Mouse (Mus musculus) liver, embryonic 15.5 days (tissue): ENCODE data around the gene Sftpd. TPM values are rescaled to one million over a fixed set of nuclear protein-coding genes. Genes with fewer than 3 reads are reported as not detected.

Experiments
- ATAC-seq: fragments of 200-750 bp; cut with Nextera tagmentation; 2 replicates; pipeline ENCODE4 v1.8.0; 2017; ENCODE audit warnings: moderate number of reproducible peaks, mild to moderate bottlenecking, moderate library complexity; ENCODE audit not compliant: insufficient read depth
- H3K27ac ChIP-seq: fragments of 300-500 bp; sonication (generic); replicated peaks from 2 replicates; pipeline ENCODE4 v1.5.1; 2015; ENCODE audit warnings: mild to moderate bottlenecking, inconsistent platforms
- H3K27me3 ChIP-seq: fragments of 300-500 bp; sonication (generic); 2 replicates; pipeline ENCODE4 v1.6.1; 2015; ENCODE audit warnings: mild to moderate bottlenecking, inconsistent platforms
- H3K36me3 ChIP-seq: fragments of 300-500 bp; sonication (generic); replicated peaks from 2 replicates; pipeline ENCODE4 v1.6.1; 2015; ENCODE audit warnings: moderate library complexity, mild to moderate bottlenecking, inconsistent platforms
- H3K4me1 ChIP-seq: fragments of 300-500 bp; sonication (generic); replicated peaks from 2 replicates; pipeline ENCODE4 v1.6.1; 2015; ENCODE audit warnings: inconsistent platforms
- H3K4me2 ChIP-seq: fragments of 300-500 bp; sonication (generic); 2 replicates; pipeline ENCODE4 v1.6.1; 2015; ENCODE audit warnings: moderate library complexity, mild to moderate bottlenecking, inconsistent platforms
- H3K4me3 ChIP-seq: fragments of 300-500 bp; sonication (generic); replicated peaks from 2 replicates; pipeline ENCODE4 v1.5.1; 2015; ENCODE audit warnings: mild to moderate bottlenecking, inconsistent platforms
- H3K9ac ChIP-seq: fragments of 300-500 bp; sonication (generic); 2 replicates; pipeline ENCODE4 v1.6.1; 2015; ENCODE audit warnings: moderate library complexity, mild to moderate bottlenecking, inconsistent platforms
- H3K9me3 ChIP-seq: fragments of 300-500 bp; sonication (generic); replicated peaks from 2 replicates; pipeline ENCODE4 v1.6.1; 2016; ENCODE audit warnings: inconsistent platforms
- WGBS: fragments of 180-500 bp; shearing (Covaris S2); methylation state at CpG from one replicate; pipeline ENCODE4 v1.1.7; 2015; ENCODE audit warnings: mixed read lengths; ENCODE audit not compliant: insufficient replicate concordance; 5-methylcytosine and 5-hydroxymethylcytosine counted together
- polyA plus RNA-seq: library from polyadenylated mRNA; unstranded; fragments of >200 nt; fragmentation: Nextera tagmentation; extraction: Ambion mirVana; gene quantifications from 2 replicates; pipeline ENCODE4 v1.2.1, GENCODE M21; 2015

Sftpd gene
- polyA plus RNA-seq, 1 experiment from 2014 or later: 0.20 TPM

DNA sequence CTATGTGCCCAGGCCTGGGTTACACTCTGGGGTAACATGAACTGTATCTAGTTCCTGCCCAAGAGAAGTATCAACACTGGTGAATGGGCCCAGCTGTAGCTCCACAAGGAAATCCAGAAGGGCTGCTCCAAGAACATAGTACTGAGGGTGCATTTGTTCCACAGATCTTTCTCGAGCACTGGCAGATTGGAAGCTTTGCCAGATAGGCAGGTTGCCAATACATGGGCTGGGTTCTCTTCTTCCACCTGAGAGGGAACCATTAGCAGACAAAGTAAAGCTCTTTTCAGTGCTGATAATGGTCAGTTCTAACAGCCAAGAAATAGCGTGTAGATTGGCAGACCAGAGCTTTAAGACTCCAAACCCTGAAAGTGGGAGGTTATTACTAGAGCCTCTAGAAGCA, 37.6 kb downstream of the Sftpd start:
- WGBS: 54% methylated on average over 2 of the region's 2 CpGs
- Histone ChIP-seq H3K27ac (no peak overlapping the region), H3K36me3 (no peaks in the 10 kb centered on the region), H3K4me2 (no peak overlapping the region), H3K27me3 (no peaks in the 10 kb centered on the region), H3K4me1 (no peaks in the 10 kb centered on the region), H3K4me3 (no peak overlapping the region), H3K9ac (no peak overlapping the region), H3K9me3 (no peaks in the 10 kb centered on the region)
- no peak for ATAC-seq

GRCm38 (mm10) chr14:41146922-41147321, 38.0 kb downstream of the Sftpd start:
- Histone ChIP-seq H3K9ac (no peak overlapping the region), H3K4me1 (no peaks in the 10 kb centered on the region), H3K4me3 (no peak overlapping the region), H3K27me3 (no peaks in the 10 kb centered on the region), H3K4me2 (no peak overlapping the region), H3K9me3 (no peaks in the 10 kb centered on the region), H3K36me3 (no peaks in the 10 kb centered on the region), H3K27ac (no peak overlapping the region)
- ATAC-seq: no peak
- 39% methylated on average over 3 of the region's 3 CpGs for WGBS

DNA sequence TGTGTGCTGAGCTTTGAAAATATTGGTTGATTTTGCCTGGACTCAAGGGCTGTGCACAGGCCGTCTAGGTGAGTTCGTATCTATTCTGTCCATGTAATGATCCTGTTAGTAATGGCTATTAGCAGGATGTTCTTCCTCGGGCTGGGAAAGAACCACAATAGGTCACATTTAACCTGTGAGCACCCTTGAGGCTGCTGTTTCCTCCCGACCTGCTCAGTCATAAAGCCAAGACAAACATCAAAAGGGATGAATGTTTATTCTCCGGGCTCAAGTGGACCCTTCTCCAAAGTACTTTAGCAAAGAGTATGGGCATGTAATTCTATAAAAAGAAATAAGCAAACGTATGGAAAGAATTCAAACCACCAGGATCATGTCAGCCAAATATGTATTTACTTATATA, 38.9 kb downstream of the Sftpd start:
- Histone ChIP-seq H3K4me1 (no peaks in the 10 kb centered on the region), H3K4me3 (no peak overlapping the region), H3K9me3 (no peaks in the 10 kb centered on the region), H3K36me3 (no peaks in the 10 kb centered on the region), H3K9ac (no peak overlapping the region), H3K27me3 (no peaks in the 10 kb centered on the region), H3K4me2 (no peak overlapping the region), H3K27ac (no peak overlapping the region)
- no peak for ATAC-seq
- 45% methylated on average over 6 of the region's 6 CpGs for WGBS

DNA sequence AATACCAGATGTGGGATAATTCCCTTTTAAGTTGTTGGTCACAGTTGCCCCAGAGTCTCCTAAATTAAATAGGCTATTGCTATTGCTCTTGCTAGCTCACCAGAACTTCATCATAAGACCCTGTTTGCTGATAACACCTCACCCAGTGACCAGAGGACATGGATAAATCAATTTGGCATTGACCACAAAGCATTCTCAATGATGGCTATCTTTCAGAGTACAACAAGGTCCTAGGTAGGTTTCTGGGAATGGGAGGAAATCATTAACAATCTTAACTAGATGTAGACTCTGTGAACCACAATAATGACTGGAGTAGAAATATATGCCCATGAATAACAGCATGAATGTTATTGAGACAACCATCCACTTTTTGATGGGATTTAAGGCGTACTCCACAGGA, 44.3 kb downstream of the Sftpd start:
- H3K9me3 ChIP-seq: no peaks in the 10 kb centered on the region
- H3K4me3 ChIP-seq: no peak overlapping the region
- no peak for ATAC-seq
- no peaks in the 10 kb centered on the region for H3K27me3 ChIP-seq
- no peaks in the 10 kb centered on the region for H3K4me1 ChIP-seq
- no peak overlapping the region for H3K27ac ChIP-seq
- no peaks in the 10 kb centered on the region for H3K36me3 ChIP-seq
- WGBS: 63% methylated on average over 1 of the region's 1 CpGs
- no peak overlapping the region for H3K9ac ChIP-seq
- H3K4me2 ChIP-seq: no peak overlapping the region

- ATAC-seq: no peak
- no peaks in the 10 kb centered on the region for H3K4me1 ChIP-seq
- H3K27me3 ChIP-seq: no peaks in the 10 kb centered on the region
- H3K9me3 ChIP-seq: no peaks in the 10 kb centered on the region
- H3K9ac ChIP-seq: no peak overlapping the region
- H3K4me2 ChIP-seq: no peak overlapping the region
- H3K27ac ChIP-seq: no peak overlapping the region
- H3K36me3 ChIP-seq: no peaks in the 10 kb centered on the region
- no peak overlapping the region for H3K4me3 ChIP-seq
Observed at GRCm38 (mm10) chr14:41137006-41137405, 47.9 kb downstream of the Sftpd start.

DNA sequence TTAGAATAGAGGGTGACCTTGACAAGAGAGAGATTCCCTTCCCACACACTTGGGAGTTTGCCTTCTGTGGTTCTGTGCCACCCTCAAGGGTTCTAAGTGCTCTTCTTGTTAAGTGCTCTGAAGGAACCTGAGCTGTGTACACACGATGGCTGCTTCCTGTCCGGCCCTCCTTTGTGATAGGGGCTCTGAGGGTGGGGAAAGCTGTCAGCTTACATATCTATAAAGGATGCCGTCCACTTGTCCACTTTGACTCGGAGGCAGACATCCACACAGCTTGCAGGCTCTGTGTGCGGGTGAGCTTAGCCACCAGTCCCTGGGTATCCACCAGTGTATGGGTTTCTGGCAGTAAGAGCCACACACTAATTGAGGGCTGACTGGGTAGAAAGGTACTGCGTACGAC, 53.4 kb downstream of the Sftpd start, which contains the start of gene Sftpa1:
Gene Sftpa1 (plus strand): TSS at position 243 of the 400 bp plus-strand sequence.
- ATAC-seq: no peak
- Histone ChIP-seq H3K4me3 (no peak within 1 kb of the TSS), H3K9me3 (no peaks in the 10 kb centered on the region), H3K27ac (no peak within 1 kb of the TSS), H3K4me2 (no peak within 1 kb of the TSS), H3K36me3 (no peaks in the 10 kb centered on the region), H3K9ac (no peak within 1 kb of the TSS), H3K27me3 (no peaks in the 10 kb centered on the region), H3K4me1 (no peaks in the 10 kb centered on the region)
- 58% methylated on average over 7 of the region's 7 CpGs for WGBS

DNA sequence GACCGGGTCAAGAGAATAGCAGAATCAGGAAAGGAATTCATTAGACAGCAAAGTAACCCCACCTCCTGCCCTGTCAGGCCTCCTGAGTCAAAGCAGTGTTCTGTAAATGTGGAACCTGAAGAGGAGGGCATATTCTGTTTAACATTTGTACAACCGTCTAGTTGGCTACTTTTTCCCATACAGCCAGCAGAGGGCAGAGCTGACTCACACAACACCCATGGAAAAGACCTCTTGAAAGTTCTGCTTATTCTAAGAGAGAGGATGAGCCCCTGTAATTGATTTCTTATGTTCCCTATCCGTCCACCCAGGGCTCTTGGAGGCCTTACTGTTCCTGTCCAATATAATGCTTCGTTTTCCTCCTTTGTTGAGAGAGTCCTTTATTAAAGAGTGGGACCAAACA, 57.0 kb downstream of the Sftpd start:
- Histone ChIP-seq H3K4me1 (no peaks in the 10 kb centered on the region), H3K4me3 (no peak overlapping the region), H3K36me3 (no peaks in the 10 kb centered on the region), H3K4me2 (no peak overlapping the region), H3K27me3 (no peaks in the 10 kb centered on the region), H3K9ac (no peak overlapping the region), H3K9me3 (no peaks in the 10 kb centered on the region), H3K27ac (no peak overlapping the region)
- no peak for ATAC-seq
- WGBS: 9% methylated on average over 4 of the region's 4 CpGs

DNA sequence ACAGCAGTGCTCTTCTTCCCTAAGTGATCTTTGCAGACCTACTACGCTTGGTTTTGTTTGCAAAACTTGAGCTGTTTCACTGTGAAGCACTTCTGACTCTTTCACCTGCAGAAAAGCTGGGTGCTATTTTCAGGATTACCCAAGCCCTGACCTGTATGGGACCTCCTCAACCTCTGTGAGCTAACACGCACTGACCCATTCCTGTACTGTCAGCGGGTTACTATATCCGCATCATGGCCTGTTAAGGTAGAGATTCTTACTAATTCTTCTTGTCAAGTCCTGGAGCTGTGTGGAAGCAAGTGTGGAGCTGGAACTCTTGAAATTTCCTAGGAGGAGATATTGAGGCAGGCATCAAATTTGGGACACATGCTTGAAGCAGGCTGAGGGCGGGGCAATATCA, 60.3 kb downstream of the Sftpd start:
- Histone ChIP-seq H3K27me3 (no peaks in the 10 kb centered on the region), H3K36me3 (no peaks in the 10 kb centered on the region), H3K4me3 (no peak overlapping the region), H3K4me1 (no peaks in the 10 kb centered on the region), H3K9me3 (no peaks in the 10 kb centered on the region), H3K9ac (no peak overlapping the region), H3K4me2 (no peak overlapping the region), H3K27ac (no peak overlapping the region)
- no peak for ATAC-seq
- WGBS: 66% methylated on average over 5 of the region's 5 CpGs

Other genes with a start within 250 kb of the Sftpd start
- gene Tspan14, start 218.3 kb downstream of the Sftpd start, polyA plus RNA-seq: 28.8 and 34.6 TPM in 2 replicates
- gene Fam213a, start 171.4 kb downstream of the Sftpd start, polyA plus RNA-seq: 69.5 and 77.2 TPM in 2 replicates
- not detected in 2 replicates for gene Dydc2, start 115.9 kb downstream of the Sftpd start, polyA plus RNA-seq
- not detected in 2 replicates for gene Dydc1, start 112.2 kb downstream of the Sftpd start, polyA plus RNA-seq
- gene Mat1a, start 80.1 kb downstream of the Sftpd start, polyA plus RNA-seq: 55.9 and 83.9 TPM in 2 replicates
- gene Sftpa1, start 53.4 kb downstream of the Sftpd start, polyA plus RNA-seq: 0.02 and 0.14 TPM in 2 replicates
- gene Mbl1, start 33.7 kb downstream of the Sftpd start, polyA plus RNA-seq: 32.3 and 33.2 TPM in 2 replicates
- gene Gm2832, start 93.7 kb upstream of the Sftpd start, polyA plus RNA-seq: not detected in 2 replicates
- not detected in 2 replicates for gene Gm5798, start 163.5 kb upstream of the Sftpd start, polyA plus RNA-seq
- gene Gm7945, start 201.2 kb upstream of the Sftpd start, polyA plus RNA-seq: not detected in 2 replicates
- not detected in 2 replicates for gene Gm6482, start 223.1 kb upstream of the Sftpd start, polyA plus RNA-seq